Mouse (Mus musculus): ENCODE results near the gene Zkscan4.
"Not testable (repeated sequence)": the region's sequence is repeated elsewhere in the genome, so short reads cannot be mapped to it uniquely, and the experiment has no call there.

The Zkscan4 gene

DNA sequence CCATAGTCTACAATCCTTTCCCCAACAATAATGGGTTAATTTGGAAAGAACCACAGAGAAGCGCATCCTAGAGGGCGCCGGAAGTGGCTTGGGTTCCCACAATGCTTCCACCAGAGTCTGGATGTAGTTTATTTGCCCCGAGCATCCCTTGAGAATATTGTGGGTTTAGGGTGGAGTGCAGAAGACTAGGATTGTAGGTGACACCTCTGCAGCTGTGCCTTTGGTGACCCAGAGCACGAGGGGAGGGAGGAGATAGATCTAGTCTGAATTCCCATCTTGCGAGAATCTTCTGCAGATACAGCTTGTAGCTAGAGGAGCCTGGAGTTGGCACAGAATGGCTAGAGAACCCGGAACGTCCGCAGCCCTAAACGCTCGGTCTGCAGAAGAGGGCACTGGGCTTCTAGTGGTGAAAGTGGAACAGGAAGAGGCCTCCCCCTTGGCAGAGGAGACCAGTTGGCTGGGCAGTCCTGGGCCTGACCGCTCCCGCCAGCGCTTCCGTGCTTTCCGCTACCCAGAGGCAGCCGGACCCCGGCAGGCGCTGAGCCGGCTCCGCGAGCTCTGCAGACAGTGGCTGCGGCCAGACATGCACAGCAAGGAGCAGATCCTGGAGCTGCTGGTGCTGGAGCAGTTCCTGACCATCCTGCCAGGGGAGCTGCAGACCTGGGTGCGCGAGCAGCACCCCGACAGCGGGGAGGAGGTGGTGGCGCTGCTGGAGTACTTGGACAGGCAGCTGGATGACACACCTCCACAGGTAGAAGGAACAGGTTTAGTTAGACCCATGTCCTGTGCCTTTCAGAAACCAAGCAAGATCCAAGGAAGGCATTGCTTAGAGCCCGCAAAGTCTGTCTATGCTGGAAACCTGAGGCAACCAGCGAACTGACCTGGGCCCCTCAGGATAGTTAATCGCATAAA is at the start of gene Zkscan4, which contains the start of gene Gm10065:
Gene Zkscan4, plus strand, starts transcription at position 149 of the 912 bp plus-strand sequence.
Gene Gm10065, minus strand, starts transcription at position 683 of the 912 bp plus-strand sequence.
- DNase-seq: peak; percentile 58 to 61

DNA sequence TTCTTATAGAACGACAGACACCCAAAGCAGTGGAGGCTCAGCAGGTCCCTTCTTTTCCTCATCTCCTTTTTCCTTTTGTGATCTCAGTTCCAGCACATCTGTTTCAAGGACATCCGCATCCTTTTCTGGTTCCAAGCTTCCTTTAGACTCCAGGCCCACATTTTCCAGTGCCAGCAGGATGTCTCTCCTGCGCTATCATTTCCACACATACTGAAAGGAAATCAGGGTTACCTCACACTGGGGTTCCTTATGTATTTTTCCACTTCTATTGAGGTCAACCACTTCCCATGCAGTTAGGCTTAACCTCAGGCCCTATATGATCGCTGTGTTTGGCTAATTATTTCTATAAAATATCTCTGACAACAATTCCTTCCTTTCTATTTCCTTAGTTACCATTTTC is 43.2 kb upstream of the Zkscan4 start:
- DNase-seq: no peak

DNA sequence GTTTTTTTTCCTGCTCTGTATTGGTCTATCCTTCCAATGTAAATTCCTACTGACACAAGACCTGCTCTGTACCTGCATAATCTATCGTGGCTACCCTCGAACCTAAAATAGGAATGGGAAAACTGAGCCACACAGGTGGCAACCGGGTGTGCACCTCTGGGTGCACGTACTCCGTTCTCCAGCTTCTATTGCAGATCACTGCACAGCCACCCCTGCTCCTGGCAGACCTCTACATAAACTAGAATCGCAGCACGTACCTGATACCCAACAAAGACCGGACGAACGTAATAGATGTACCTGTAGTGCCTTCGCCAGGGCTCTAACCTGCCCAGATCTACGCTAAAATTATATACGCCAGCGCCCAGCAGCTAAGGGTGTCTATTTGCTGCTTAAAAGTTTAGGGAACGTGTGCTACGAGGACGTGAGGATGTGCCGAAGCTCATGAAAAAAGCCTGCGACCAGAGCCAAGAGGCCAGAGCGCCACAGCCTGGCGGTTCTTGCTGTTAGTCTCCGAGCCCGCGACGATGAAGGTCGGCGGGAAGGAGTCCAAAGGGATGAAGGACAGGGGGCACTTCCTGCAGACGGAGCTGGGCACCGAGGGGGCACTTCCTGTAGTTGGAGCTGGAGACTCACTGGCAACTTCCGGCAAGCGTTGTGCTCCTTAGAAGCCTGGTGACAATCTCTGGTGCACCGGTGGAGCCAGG is 38.1 kb upstream of the Zkscan4 start, which contains the start of gene Pgbd1:
Gene Pgbd1, minus strand, starts transcription at position 556 of the 704 bp plus-strand sequence.
- peak; percentile 57 to 66 for DNase-seq

DNA sequence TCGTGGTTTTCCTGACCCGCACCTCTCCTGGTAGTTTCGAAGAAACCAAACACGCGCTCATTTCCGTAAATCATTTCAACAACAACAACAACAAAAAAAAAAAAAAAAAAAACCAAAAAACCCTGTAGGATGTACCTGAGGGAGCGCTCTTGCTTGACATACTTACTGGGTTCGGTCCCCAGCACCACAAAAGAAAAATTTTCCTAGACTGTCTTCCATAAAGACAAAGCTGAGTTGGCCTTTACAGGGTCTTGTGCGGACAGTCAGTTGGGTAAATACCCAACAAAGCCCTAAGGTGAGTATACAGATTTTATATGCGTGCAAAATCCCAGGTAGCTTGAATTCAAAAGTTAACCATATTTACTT is 37.5 kb upstream of the Zkscan4 start:
- no peak for DNase-seq

DNA sequence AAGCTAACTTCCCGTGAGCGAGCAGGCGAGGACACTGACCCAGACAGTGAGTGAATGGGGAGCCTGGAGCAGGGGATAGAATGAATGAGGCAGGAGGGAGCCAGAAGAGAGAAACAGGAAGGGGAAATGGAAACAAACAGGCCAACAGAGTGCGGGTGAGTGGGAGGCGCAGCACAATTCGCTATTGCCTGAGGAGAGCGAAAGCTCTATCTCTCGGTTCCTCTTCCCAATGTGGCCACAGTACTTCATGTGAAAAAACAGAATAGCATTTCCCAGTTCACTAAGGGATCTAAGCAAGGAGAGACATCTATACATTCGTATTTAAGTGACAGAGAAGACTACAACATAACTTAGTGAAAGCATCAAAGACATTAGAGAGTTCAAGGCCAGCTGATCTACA is 31.9 kb upstream of the Zkscan4 start:
- no peak for DNase-seq

DNA sequence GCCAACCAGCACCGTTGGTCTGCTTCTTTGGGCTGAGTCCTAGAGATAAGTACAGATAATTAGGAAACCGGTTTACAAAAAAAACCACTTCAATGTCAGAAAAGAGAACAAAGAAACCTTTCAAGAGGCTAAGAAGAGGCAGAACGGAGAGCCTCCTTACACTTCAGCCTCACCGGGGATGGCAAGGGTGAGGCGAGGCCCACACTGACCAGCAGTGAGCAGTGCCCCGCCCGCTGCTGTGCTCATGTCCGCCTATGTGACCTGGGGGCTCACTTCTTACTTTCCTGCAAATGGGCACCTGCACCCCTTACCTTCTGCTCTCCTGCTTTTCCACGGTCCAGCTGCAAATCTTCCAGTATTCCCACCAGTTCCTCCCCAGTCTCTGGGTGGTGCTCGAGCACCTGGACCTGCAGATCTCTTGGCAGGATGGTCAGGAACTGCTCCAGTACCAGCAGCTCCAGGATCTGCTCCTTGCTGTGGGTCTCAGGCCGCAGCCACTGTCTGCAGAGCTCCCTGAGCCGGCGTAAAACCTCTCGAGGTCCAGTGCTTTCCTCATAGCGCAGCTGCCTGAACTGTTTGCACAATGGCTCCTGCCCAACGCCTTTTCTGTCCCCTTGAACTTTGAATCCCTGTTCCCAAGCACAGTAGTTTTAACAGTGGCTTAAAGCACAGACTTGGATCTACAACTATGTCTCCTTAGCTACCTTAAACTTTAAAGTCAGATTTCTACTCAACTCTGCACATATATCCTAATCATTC is 30.7 kb upstream of the Zkscan4 start:
- no peak for DNase-seq

DNA sequence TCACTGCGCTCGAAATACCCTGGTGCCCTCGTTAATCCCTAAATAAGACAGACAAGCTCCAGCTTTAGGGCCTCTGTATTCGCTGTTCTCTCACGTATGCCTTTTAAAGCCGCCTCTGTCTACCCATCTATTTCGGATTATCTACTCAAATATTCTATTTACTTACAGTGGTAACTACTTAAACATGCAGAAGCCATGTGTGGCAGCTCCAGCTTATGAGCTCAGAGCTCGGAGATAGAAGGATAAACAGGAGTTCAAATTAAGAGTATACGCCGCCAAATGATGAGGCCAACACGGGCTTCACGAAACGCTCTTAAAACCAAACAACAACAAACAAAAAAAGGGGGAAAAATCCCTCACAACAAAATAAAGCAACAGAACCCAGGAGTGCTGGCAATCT is 25.7 kb upstream of the Zkscan4 start:
- DNase-seq: no peak

DNA sequence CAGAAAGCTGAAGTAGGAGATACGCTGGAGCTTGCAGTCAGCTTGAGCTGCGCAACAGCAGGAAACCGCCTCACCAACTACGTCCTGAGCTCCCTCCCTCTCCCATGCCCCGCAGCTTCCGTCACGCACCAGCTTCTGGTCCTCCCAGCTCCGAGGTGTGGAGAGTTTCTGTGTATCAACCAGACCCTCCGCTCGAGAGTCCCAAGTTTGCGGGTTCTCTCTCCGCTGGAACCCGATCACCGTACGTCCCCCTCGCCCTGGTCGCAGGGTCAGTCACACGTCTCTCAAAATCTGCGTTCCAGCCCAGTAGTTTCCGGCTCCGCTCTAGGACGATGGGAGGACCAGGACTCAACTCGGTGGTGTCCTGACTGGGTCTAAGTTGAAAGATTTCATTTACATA is 25.3 kb upstream of the Zkscan4 start, which contains the start of gene Zscan26:
Gene Zscan26, minus strand, starts transcription at position 282 of the 400 bp plus-strand sequence.
- peak; percentile 82 to 89 for DNase-seq

DNA sequence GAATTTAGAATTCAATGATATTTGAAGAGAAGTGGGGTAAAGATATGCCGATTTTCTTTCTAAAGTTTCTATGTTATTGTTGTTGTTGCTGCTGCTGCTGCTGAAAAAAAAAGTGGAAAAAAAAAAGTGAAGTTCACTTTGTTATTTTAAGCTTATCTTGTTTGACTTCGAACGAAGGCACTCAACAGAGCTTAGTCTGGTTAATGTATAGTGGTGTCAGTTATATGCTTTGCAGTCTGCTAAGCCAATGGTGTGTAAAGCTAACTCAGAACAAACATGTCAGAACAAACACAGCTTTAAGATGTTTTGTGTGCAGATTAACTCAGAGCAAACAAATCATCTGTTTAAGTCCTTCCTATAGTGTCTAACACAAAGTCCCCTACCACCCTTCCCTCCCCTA is 24.6 kb upstream of the Zkscan4 start:
- no peak for DNase-seq

DNA sequence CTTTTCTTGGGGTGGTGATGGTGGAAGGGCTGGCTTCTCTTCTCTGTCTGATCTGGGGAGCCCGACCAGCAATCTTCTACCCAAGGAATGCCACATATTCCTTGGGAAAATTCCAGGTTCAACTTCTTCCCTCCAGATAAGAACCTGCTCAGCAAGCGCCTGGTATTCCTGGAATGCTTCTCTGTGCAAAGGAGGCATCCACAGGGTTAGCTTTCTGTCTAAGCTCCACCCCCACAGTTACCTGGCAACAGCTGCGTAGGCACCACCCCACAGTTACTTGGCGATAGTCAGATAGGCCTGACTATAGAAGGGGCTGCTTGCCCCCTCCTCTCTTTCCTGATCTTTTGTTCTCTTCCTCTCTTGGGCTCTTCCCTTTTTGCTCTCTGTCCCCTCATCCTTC is 22.4 kb upstream of the Zkscan4 start:
- no peak for DNase-seq

DNA sequence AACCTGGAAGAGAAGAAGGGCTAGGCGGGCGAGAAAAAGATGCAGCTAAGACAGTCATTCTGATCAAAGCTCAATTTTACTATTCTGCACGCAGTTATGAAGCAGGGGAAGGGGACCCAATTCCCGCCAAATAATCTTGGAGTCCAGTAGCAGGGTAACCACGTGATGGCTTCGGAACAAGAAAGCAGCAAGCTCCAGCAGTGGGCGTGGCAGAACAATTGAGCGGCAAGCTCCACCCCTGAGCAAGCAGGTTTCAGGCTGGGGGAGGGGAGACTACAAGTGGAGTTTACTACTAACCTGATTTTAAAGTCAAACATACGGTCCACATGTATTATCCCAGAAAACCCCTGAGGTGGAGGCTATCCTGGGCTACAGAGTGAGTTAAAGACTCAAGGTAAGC is 16.2 kb upstream of the Zkscan4 start:
- not testable (repeated sequence) for DNase-seq

DNA sequence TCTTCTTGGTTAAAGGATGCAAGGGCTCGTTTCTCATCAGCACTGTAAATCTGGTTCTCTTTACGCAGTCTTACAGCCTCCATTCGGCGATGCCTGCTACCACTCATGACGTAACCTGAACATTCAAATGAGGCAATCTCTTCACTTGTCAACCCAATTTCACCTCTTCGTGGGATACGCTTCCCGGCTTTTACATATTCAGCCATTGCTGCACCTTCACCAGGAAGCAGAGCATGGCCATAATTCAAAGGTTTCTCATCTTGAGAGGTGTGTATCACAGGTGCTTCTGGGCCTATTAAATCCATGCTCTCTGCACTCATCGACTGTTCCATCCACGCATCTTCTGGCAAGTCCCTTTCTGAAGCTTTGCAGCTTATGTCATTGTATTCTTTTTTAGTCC is 11.4 kb upstream of the Zkscan4 start:
- DNase-seq: no peak

DNA sequence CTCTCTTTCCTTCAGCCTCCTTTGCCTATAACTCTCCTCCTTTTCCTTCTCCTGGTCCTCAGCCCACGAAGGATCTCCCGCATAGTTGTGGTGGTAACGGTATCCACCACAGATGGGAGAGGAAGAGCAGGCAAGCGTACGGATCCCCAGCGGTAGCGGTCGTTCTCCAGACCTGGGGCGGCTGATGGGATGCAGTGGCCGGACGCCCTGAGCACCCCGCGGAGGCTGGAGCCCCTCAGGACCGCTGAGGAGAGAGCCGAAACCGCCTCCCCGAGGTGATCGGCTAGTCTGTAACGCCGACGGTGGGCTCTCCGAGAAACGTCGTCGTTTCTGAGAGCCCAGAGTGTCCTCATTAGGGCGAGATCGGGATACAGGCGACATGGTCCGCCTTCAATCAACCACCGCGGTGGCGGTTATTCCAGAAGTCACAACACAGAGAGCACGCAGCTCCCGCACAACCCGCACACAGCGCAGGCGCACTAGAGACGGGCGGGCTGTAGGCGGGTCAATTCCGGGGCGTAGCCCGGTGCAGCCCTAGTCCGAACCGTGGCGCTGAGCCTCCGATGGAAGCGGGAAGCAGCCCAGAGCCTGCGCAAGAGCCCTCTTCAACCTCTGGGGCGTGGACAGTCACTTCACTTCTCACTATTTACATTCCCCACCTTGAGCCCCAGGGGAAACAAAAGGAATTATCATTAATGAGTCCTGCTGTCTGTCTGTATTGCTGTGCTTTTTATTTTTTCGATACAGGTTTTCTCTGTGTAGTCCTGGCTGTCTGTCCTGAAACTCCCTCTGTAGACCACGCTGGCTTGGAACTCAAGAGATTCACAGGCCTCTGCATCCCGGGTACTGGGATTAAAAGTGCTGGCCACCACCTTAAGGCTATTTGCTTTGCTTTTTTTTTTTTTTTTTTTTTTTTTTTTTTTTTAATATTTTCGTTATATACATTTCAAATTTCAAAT is 10.4 kb upstream of the Zkscan4 start, which contains the start of gene Nkapl:
Gene Nkapl, minus strand, starts transcription at position 449 of the 959 bp plus-strand sequence.
- DNase-seq: peak; percentile 65 to 79

DNA sequence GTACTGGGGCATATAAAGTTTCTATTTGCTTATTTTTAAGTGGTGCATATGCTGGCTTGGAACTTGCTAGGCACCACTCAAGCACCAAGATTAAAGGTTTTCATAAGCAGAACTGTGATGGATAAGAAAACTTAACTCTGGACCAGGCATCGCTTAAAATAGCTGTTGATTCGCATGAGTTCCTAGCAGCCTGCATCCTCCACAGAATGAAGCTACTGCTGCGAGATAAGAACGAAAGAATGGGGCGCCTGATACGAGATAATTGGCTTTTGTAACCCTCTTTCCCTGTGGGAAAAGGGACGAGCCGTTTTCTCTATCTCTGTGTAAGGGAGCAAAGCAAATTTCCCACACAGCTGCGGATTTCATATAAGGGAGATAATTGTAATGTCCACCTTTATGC is 9.6 kb upstream of the Zkscan4 start:
- no peak for DNase-seq

DNA sequence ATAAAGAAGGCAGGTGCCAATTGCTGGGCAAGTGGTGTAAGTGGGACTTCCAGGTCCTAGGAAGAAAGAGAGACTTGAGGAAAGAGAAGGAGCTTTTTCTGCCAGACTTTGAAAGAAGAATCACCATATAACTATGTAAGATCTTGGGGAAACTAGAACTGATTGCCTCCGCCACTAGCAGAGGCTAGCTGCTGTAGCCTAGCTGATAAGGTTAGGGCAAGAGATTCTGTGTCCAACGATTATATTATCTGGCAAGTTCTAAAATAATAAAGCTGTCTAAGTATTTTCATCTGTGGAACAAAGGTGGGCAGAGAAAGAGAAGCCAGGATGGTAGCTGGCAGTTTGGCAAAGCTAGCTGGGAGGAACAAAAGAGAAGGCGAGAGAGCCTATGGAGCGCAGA is 6.3 kb upstream of the Zkscan4 start:
- DNase-seq: no peak

DNA sequence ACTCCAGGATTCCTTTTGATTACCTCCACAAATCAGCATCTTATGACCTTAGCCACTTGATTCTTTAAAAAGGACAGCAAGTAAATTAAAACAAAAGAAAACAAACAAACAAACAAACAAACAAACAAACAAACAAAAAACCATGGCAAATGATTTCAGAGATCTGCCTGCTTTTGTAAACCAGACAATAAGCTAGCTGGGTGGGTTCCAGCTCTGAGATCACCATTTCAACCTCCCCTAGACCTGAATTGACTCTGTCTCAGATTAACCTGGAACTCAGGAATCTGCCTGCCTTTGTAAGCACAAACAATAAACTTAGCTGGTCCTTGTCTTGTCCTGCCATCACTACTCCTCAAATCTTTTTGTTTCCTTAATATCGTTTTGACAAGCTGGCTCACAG is 8.2 kb downstream of the Zkscan4 start:
- no peak for DNase-seq

DNA sequence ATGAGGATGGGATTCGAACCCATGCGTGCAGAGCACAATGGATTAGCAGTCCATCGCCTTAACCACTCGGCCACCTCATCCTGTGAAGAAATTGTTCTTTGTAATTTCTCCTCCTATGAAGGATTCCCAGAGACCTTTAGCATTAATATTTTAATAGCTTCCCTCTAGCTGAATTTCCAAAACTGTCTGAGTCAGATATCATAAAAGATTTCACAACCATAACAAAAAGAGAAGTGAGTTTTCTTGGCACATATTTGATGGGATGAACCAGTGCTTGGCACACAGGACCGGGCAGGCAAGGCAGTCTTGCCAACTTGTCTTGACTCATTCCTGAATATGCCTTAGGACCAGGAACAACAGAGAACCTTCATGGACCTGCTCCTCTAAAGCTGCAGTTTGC is 14.1 kb downstream of the Zkscan4 start:
- no peak for DNase-seq

DNA sequence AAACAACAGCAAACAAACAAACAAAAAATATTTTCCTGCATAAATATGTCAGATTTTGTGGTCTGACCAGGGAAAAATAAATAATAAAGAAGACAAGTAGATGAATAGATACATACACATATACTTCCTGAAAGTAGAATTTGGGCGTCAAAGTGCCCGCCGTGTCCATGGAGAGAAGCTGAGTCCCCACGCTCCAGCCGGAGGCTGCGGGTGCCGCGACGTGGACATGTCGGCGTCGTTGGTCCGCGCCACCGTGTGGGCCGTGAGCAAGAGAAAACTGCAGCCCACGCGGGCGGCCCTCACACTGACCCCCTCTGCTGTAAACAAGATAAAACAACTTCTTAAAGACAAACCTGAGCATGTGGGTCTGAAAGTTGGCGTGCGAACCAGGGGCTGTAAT is 16.4 kb downstream of the Zkscan4 start, which contains the start of gene AK157302:
Gene AK157302, plus strand, starts transcription at position 144 of the 400 bp plus-strand sequence.
- DNase-seq: peak in 1 of 2 experiments; percentile 4

DNA sequence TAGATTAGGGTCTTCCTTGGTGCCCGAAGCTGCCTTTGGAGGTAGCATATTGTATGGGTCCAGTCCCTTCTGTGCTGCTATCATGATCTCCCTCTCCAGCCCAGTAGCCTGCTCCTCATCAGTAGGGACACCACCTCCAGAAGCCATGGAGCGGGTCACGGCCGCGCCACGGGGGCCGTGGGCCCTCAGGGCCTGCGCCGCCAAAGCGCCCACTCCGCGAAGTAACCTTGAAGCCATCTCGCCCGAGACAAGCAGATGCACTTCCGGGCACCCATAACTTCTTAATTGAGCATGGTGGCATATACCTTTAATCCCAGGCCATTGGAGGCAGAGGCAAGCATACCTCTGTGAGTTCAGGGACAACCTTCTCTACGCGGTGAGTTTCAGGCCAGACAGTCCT is 22.5 kb downstream of the Zkscan4 start, which contains the start of gene Gm11273:
Gene Gm11273, minus strand, starts transcription at position 237 of the 400 bp plus-strand sequence.
- DNase-seq: not testable (repeated sequence)

DNA sequence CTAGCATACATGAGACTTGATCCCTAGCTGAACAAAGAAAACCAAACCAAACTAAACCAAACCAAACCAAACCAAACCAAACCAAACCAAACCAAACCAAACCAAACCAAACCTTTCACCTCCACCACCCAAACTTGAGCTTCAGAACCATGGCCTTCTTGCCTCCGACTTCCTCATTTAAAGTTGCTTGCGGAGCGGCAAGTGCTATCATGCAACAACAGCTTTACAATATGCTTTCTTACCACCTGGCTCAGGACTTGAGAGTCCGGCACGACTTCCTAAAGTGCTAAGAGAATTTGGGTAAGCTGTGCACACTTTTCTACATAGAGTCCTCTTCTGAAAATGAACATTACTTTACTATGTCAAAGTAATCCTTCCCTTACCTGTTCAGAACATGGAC is 23.6 kb downstream of the Zkscan4 start:
- DNase-seq: no peak

DNA sequence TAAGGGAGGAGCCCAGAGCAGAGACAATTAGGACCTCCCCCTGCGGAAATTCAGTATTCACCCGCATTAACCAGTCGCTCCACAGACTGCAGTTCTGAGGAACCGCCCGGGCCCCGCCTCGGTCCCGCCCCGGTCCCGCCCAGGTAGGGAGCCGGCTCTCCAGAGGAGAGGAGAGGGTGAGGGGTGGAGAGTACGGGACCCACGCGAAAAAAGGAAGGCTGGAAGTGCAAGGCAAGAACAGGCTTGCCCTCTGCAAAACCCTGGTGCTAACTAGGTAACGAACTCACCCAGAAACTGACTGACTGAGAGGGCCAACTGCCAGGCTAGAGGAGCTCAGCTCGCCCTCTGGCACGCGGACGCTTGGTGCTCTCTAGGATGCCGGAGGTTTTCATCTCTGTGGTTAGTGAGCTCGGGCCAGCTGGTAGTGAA is 27.5 kb downstream of the Zkscan4 start:
- DNase-seq: peak; percentile 81 to 83

All from kidney, adult 8-10 months (tissue).